Mouse (Mus musculus): ENCODE results near the gene Ldlrad3.

- no peak for TF ChIP-seq EP300 (IDR thresholded peaks at IDR 0.05; ENCODE audit: low read depth)
- TF ChIP-seq CTCF (IDR thresholded peaks at IDR 0.05; ENCODE audit: low read depth), result peak; percentile 80
Observed at GRCm38 (mm10) chr2:102030652-102031051, 155.5 kb downstream of the Ldlrad3 start.

Measured in liver, postnatal 0 days (tissue).